In genomic region chr4:41759656-41760287, GRCm38 (mm10) we compare ENCODE assay signal across 8 mouse cellular contexts. TPM values are rescaled to one million over a fixed set of nuclear protein-coding genes. Genes with fewer than 3 reads are reported as not detected.
DNase-seq lines count a peak whose midpoint lies in the region; ATAC-seq and TF ChIP-seq lines count a peak whose summit lies in the region.

No protein-coding gene starts in this region.

- no peaks in the 10 kb centered on the region for H3K9me3 ChIP-seq in G1E (replicated peaks)
- H3K9me3 ChIP-seq in liver, embryonic 13.5 days (replicated peaks), result no peaks in the 10 kb centered on the region

- WGBS in liver, embryonic 13.5 days (ENCODE audit: insufficient replicate concordance), result 26% methylated on average over 6 of the region's 6 CpGs

- DNase-seq in cerebellum, postnatal 10 days, result peak; percentile 52 to 54
- DNase-seq in cerebellum, postnatal 4 days (ENCODE audit: low spot score in 2 of 2), result no peak
- no peak for DNase-seq in G1E (ENCODE audit: low spot score)
- DNase-seq in heart, postnatal 4 days, result peak; percentile 28
- DNase-seq in liver, embryonic 13.5 days, result no peak
- no peak for DNase-seq in layer of hippocampus, postnatal 10 days (ENCODE audit: low spot score in 2 of 2)
- DNase-seq in embryo, embryonic 10.5 days (ENCODE audit: low spot score), result no peak
- DNase-seq in ovary, postnatal 10 days (ENCODE audit: low spot score), result no peak

- TF ChIP-seq CTCF in G1E (IDR thresholded peaks at IDR 0.05; ENCODE audit: low read depth, low read length), result no peak

- H3K4me3 ChIP-seq in G1E (ENCODE audit: low read depth, low read length), result peak overlapping the region; percentile 62; the same call in 1 of the 2 replicates
- H3K4me3 ChIP-seq in liver, embryonic 13.5 days (replicated peaks), result peak overlapping the region; percentile 43

- peak overlapping the region; percentile 66 for H3K9ac ChIP-seq in liver, embryonic 13.5 days

- peak overlapping the region; percentile 63 for H3K4me2 ChIP-seq in liver, embryonic 13.5 days

- H3K4me1 ChIP-seq in G1E (ENCODE audit: insufficient read depth, low read depth, low read length), result peaks cover 56% of the 10 kb centered on the region
- peaks cover 52% of the 10 kb centered on the region for H3K4me1 ChIP-seq in liver, embryonic 13.5 days (replicated peaks)

- H3K36me3 ChIP-seq in G1E (replicated peaks), result peaks cover 41% of the 10 kb centered on the region
- H3K36me3 ChIP-seq in liver, embryonic 13.5 days, result peaks cover 19% of the 10 kb centered on the region; the same call in 1 of the 2 replicates

- H3K27ac ChIP-seq in liver, embryonic 13.5 days, result peak overlapping the region; percentile 80

- ATAC-seq in G1E (ENCODE audit: extremely low read depth, insufficient number of reproducible peaks, low FRiP score, poor library complexity, severe bottlenecking), result no peak
- ATAC-seq in liver, embryonic 13.5 days (ENCODE audit: low read depth), result peak; percentile 36

- no peaks in the 10 kb centered on the region for H3K27me3 ChIP-seq in G1E (ENCODE audit: insufficient read depth, low read length)
- H3K27me3 ChIP-seq in liver, embryonic 13.5 days, result no peaks in the 10 kb centered on the region

RNA-seq across cellular contexts. Expression of gene Sigmar1, which starts 3.8 kb away (rescaled TPM):
- 53.4 and 57.8 TPM in 2 replicates for total RNA-seq in G1E (2014; fragmentation: Nextera tagmentation)
- 36.0 and 39.1 TPM in 2 replicates for total RNA-seq in G1E (2017)
- polyA plus RNA-seq in G1E (2012), result 32.8 and 54.3 TPM in 2 replicates
- total RNA-seq in heart, postnatal 4 days (2021), result 10 to 100 TPM; 26.8 to 28.9 TPM
- polyA plus RNA-seq in liver, embryonic 13.5 days (2015; fragmentation: Nextera tagmentation; extraction: Ambion mirVana), result 45.1 and 45.2 TPM in 2 replicates
- total RNA-seq in layer of hippocampus, postnatal 10 days (2021), result 10 to 100 TPM; 41.0 to 49.1 TPM

RNA-seq across cellular contexts. Expression of gene Galt, which starts 4.7 kb away (rescaled TPM):
- total RNA-seq in G1E (2014; fragmentation: Nextera tagmentation), result 43.9 and 58.2 TPM in 2 replicates
- 34.2 and 37.7 TPM in 2 replicates for total RNA-seq in G1E (2017)
- 41.0 and 52.4 TPM in 2 replicates for polyA plus RNA-seq in G1E (2012)
- 10 to 100 TPM; 53.4 to 58.8 TPM for total RNA-seq in heart, postnatal 4 days (2021)
- polyA plus RNA-seq in liver, embryonic 13.5 days (2015; fragmentation: Nextera tagmentation; extraction: Ambion mirVana), result 22.5 and 25.0 TPM in 2 replicates
- 10 to 100 TPM; 49.0 to 51.1 TPM for total RNA-seq in layer of hippocampus, postnatal 10 days (2021)

RNA-seq across cellular contexts. Expression of gene Ccl27a, which starts 14.3 kb away (rescaled TPM):
- 2.3 TPM in 1 of 2 replicates, not detected in the other for total RNA-seq in G1E (2014; fragmentation: Nextera tagmentation)
- not detected in 2 replicates for total RNA-seq in G1E (2017)
- 1.2 TPM in 1 of 2 replicates, not detected in the other for polyA plus RNA-seq in G1E (2012)
- total RNA-seq in heart, postnatal 4 days (2021), result 10 to 100 TPM; 24.7 to 34.9 TPM
- 7.1 and 7.6 TPM in 2 replicates for polyA plus RNA-seq in liver, embryonic 13.5 days (2015; fragmentation: Nextera tagmentation; extraction: Ambion mirVana)
- total RNA-seq in layer of hippocampus, postnatal 10 days (2021), result 100 to 1,000 TPM; 141 to 191 TPM

RNA-seq across cellular contexts. Expression of gene Arid3c, which starts 28.8 kb away (rescaled TPM):
- total RNA-seq in G1E (2014; fragmentation: Nextera tagmentation) (not detected in 2 replicates), G1E (2017) (0.12 TPM in 1 of 2 replicates, not detected in the other)
- not detected in 2 replicates for polyA plus RNA-seq in G1E (2012)
- not detected for total RNA-seq in heart, postnatal 4 days (2021)
- not detected in 2 replicates for polyA plus RNA-seq in liver, embryonic 13.5 days (2015; fragmentation: Nextera tagmentation; extraction: Ambion mirVana)
- not detected for total RNA-seq in layer of hippocampus, postnatal 10 days (2021)

RNA-seq across cellular contexts. Expression of gene Dctn3, which starts 36.8 kb away (rescaled TPM):
- total RNA-seq in G1E (2014; fragmentation: Nextera tagmentation), result 95.3 and 110 TPM in 2 replicates
- total RNA-seq in G1E (2017), result 133 and 178 TPM in 2 replicates
- 187 and 274 TPM in 2 replicates for polyA plus RNA-seq in G1E (2012)
- total RNA-seq in heart, postnatal 4 days (2021), result 10 to 100 TPM; 77.5 to 86.9 TPM
- polyA plus RNA-seq in liver, embryonic 13.5 days (2015; fragmentation: Nextera tagmentation; extraction: Ambion mirVana), result 86.4 and 90.0 TPM in 2 replicates
- total RNA-seq in layer of hippocampus, postnatal 10 days (2021), result 100 to 1,000 TPM; 142 to 158 TPM

Comparison
In these comparisons a context has a peak if more than half of its experiments do, and no peak if none do; other contexts are left out.
1. DNase-seq: peak in cerebellum, postnatal 10 days (2 of 2) and heart, postnatal 4 days (single experiment); none in cerebellum, postnatal 4 days (0 of 2), G1E (single experiment), liver, embryonic 13.5 days (single experiment), layer of hippocampus, postnatal 10 days (0 of 2), embryo, embryonic 10.5 days (single experiment) and ovary, postnatal 10 days (single experiment).
2. RNA of gene Ccl27a, which starts 14.3 kb away (total RNA-seq): 141 to 191 TPM in layer of hippocampus, postnatal 10 days and 24.7 to 34.9 TPM in heart, postnatal 4 days; 2.3 TPM in G1E; every median in the first group is over 4 times any median in the second.